Mouse (Mus musculus): ENCODE measurements around the gene Abcb6. TPM values are rescaled to one million over a fixed set of nuclear protein-coding genes. Genes with fewer than 3 reads are reported as not detected.

Abcb6 gene
- polyA plus RNA-seq, 1 experiment from 2014 or later = 38.1 TPM

GRCm38 (mm10) chr1:75211141-75211708 lies 31.0 kb upstream of the Abcb6 start:
- peak overlapping the region; percentile 82 for H3K4me3 ChIP-seq (ENCODE audit: low read depth, low read length)
- H3K9ac ChIP-seq (replicated peaks) = peak overlapping the region; percentile 85
- no peaks in the 10 kb centered on the region for H3K27me3 ChIP-seq (ENCODE audit: insufficient read depth, low read length)
- H3K4me1 ChIP-seq (ENCODE audit: insufficient read depth) = peaks cover 64% of the 10 kb centered on the region
- TF ChIP-seq CTCF (IDR thresholded peaks at IDR 0.05; ENCODE audit: low read depth) (no peak), EP300 (IDR thresholded peaks at IDR 0.05; ENCODE audit: low read depth) (no peak)
- DNase-seq = no peak
- H3K4me2 ChIP-seq (ENCODE audit: low read depth, low read length) = peak overlapping the region; percentile 100
- no peak for ATAC-seq
- H3K27ac ChIP-seq (ENCODE audit: low read depth) = peak overlapping the region; percentile 95
- H3K36me3 ChIP-seq (replicated peaks; ENCODE audit: insufficient read depth, low read length) = peaks cover 42% of the 10 kb centered on the region
- WGBS (ENCODE audit: insufficient replicate concordance) = 7% methylated on average over 17 of the region's 17 CpGs
- H3K9me3 ChIP-seq (ENCODE audit: low read length) = no peaks in the 10 kb centered on the region

GRCm38 (mm10) chr1:75210136-75211087 lies 30.2 kb upstream of the Abcb6 start, which contains the start of the genes Glb1l and Stk16:
TSS of gene Glb1l (minus strand) at chr1:75210813.
TSS of gene Stk16 (plus strand) at chr1:75210838.
- 3% methylated on average over 42 of the region's 42 CpGs for WGBS (ENCODE audit: insufficient replicate concordance)

GRCm38 (mm10) chr1:75208967-75209678 lies 28.9 kb upstream of the Abcb6 start:
- Histone ChIP-seq H3K4me3 (ENCODE audit: low read depth, low read length) (peak overlapping the region; percentile 82), H3K9me3 (ENCODE audit: low read length) (no peaks in the 10 kb centered on the region), H3K36me3 (replicated peaks; ENCODE audit: insufficient read depth, low read length) (peaks cover 21% of the 10 kb centered on the region), H3K9ac (replicated peaks) (peak overlapping the region; percentile 63), H3K4me1 (ENCODE audit: insufficient read depth) (peaks cover 45% of the 10 kb centered on the region), H3K27ac (ENCODE audit: low read depth) (peak overlapping the region; percentile 42), H3K27me3 (ENCODE audit: insufficient read depth, low read length) (no peaks in the 10 kb centered on the region), H3K4me2 (ENCODE audit: low read depth, low read length) (peak overlapping the region; percentile 100)
- WGBS (ENCODE audit: insufficient replicate concordance) = 13% methylated on average over 34 of the region's 34 CpGs
- TF ChIP-seq EP300 (IDR thresholded peaks at IDR 0.05; ENCODE audit: low read depth) (no peak), CTCF (IDR thresholded peaks at IDR 0.05; ENCODE audit: low read depth) (no peak)
- ATAC-seq = no peak
- DNase-seq = no peak

More at GRCm38 (mm10) chr1:75210136-75211087, 30.2 kb upstream of the Abcb6 start, which contains the start of the genes Glb1l and Stk16:
- peak within 1 kb of the TSS; percentile 100 for H3K4me2 ChIP-seq (ENCODE audit: low read depth, low read length)
- H3K9me3 ChIP-seq (ENCODE audit: low read length) = no peaks in the 10 kb centered on the region
- H3K27me3 ChIP-seq (ENCODE audit: insufficient read depth, low read length) = no peaks in the 10 kb centered on the region
- ATAC-seq = peak; percentile 84
- peaks cover 34% of the 10 kb centered on the region for H3K36me3 ChIP-seq (replicated peaks; ENCODE audit: insufficient read depth, low read length)
- DNase-seq = peak; percentile 97
- no peak for TF ChIP-seq CTCF (IDR thresholded peaks at IDR 0.05; ENCODE audit: low read depth)
- peak; percentile 72; the same call in 1 of the 2 replicates for TF ChIP-seq EP300 (IDR thresholded peaks at IDR 0.05; ENCODE audit: low read depth)
- peaks cover 56% of the 10 kb centered on the region for H3K4me1 ChIP-seq (ENCODE audit: insufficient read depth)
- peak within 1 kb of the TSS; percentile 85 for H3K9ac ChIP-seq (replicated peaks)
- H3K27ac ChIP-seq (ENCODE audit: low read depth) = peak within 1 kb of the TSS; percentile 95
- peak within 1 kb of the TSS; percentile 82 for H3K4me3 ChIP-seq (ENCODE audit: low read depth, low read length)

GRCm38 (mm10) chr1:75201236-75201635 lies 21.0 kb upstream of the Abcb6 start:
- Histone ChIP-seq H3K9ac (replicated peaks) (no peak overlapping the region), H3K4me2 (ENCODE audit: low read depth, low read length) (no peak overlapping the region), H3K4me1 (ENCODE audit: insufficient read depth) (no peaks in the 10 kb centered on the region), H3K36me3 (replicated peaks; ENCODE audit: insufficient read depth, low read length) (peaks cover 35% of the 10 kb centered on the region), H3K27ac (ENCODE audit: low read depth) (no peak overlapping the region), H3K4me3 (ENCODE audit: low read depth, low read length) (no peak overlapping the region), H3K27me3 (ENCODE audit: insufficient read depth, low read length) (no peaks in the 10 kb centered on the region), H3K9me3 (ENCODE audit: low read length) (no peaks in the 10 kb centered on the region)
- DNase-seq (no peak), ATAC-seq (no peak)
- 82% methylated on average over 1 of the region's 1 CpGs for WGBS (ENCODE audit: insufficient replicate concordance)
- TF ChIP-seq EP300 (IDR thresholded peaks at IDR 0.05; ENCODE audit: low read depth) (no peak), CTCF (IDR thresholded peaks at IDR 0.05; ENCODE audit: low read depth) (no peak)

GRCm38 (mm10) chr1:75192452-75192851 lies 12.3 kb upstream of the Abcb6 start:
- ATAC-seq (peak; percentile 57), DNase-seq (peak; percentile 71)
- peaks cover 39% of the 10 kb centered on the region for H3K36me3 ChIP-seq (replicated peaks; ENCODE audit: insufficient read depth, low read length)
- H3K27me3 ChIP-seq (ENCODE audit: insufficient read depth, low read length) = no peaks in the 10 kb centered on the region
- TF ChIP-seq EP300 (IDR thresholded peaks at IDR 0.05; ENCODE audit: low read depth) (no peak), CTCF (IDR thresholded peaks at IDR 0.05; ENCODE audit: low read depth) (no peak)
- H3K9me3 ChIP-seq (ENCODE audit: low read length) = no peaks in the 10 kb centered on the region
- H3K4me1 ChIP-seq (ENCODE audit: insufficient read depth) = peaks cover 28% of the 10 kb centered on the region
- peak overlapping the region; percentile 89 for H3K4me2 ChIP-seq (ENCODE audit: low read depth, low read length)
- under 1% methylated on average over 19 of the region's 19 CpGs for WGBS (ENCODE audit: insufficient replicate concordance)
- peak overlapping the region; percentile 98 for H3K27ac ChIP-seq (ENCODE audit: low read depth)
- H3K4me3 ChIP-seq (ENCODE audit: low read depth, low read length) = peak overlapping the region; percentile 99
- H3K9ac ChIP-seq (replicated peaks) = peak overlapping the region; percentile 86
